Mouse (Mus musculus): ENCODE measurements around the gene Chd6.

DNA sequence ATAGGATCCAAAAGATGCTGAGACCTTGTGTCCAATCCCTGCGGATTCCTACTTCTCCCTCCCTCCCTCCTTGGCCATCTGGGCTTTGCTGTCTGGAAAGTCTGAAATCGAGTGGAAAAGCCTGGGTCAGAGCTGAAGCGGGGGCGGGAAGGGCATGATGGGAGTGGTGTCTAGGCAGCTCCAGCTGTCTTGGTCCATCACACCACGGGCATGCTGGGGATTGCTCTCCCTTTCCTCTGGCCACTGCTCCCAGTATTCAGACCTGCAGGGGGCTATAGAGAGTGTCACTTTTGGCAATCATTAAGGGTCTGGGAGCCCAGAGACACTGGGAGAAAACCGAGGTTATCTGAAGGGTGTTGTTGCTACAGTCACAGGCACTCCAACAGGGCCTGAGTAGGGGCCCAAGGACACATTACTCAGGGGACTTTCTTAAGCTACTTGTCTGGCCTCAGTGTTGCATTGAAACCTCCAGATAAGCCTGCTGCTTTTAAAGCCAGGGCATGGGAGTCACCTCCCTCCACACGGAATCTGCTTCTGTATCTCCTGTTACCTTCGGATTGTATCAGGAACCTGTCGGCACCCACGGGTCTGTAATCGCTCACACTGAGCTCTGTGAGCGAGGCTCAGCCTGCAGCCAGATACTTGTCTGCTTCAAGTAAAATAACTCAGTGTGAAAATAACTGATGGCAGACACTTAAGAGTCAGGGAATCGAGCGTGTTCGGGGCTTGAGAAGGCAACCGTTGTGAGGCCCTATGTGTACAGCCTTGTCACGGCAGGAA lies 167.8 kb downstream of the Chd6 start:
- TF ChIP-seq GATA1 (IDR thresholded peaks at IDR 0.05; ENCODE audit: borderline replicate concordance, low read length) (no peak), FLI1 (IDR thresholded peaks at IDR 0.05; ENCODE audit: low read length) (no peak)
